Mouse (Mus musculus) liver, adult 2 months (tissue): ENCODE measurements around the gene Gm340. TPM values are rescaled to one million over a fixed set of nuclear protein-coding genes. Genes with fewer than 3 reads are reported as not detected.

Experiments used
- DNase-seq: peaks from one replicate; pipeline ENCODE4 v3.0.0-alpha.2; 2011; ENCODE audit warnings: low read depth, low spot score; ENCODE audit errors: extremely low read depth
- H3K27ac ChIP-seq: fragments of 200-500 bp; replicated peaks from 2 replicates; pipeline ENCODE4 v1.5.1; 2012; ENCODE audit warnings: low read depth, mild to moderate bottlenecking, control low read depth, inconsistent platforms, low read length; ENCODE audit not compliant: insufficient read depth
- H3K27me3 ChIP-seq: fragments of 200-500 bp; 2 replicates; pipeline ENCODE4 v1.6.1; 2012; ENCODE audit warnings: mild to moderate bottlenecking, moderate library complexity, low read length, inconsistent platforms; ENCODE audit not compliant: control insufficient read depth, insufficient read depth
- H3K36me3 ChIP-seq: fragments of 200-500 bp; 2 replicates; pipeline ENCODE4 v1.6.1; 2012; ENCODE audit warnings: low read length, inconsistent platforms; ENCODE audit not compliant: control insufficient read depth, insufficient read depth
- H3K4me1 ChIP-seq: fragments of 200-500 bp; 2 replicates; pipeline ENCODE4 v1.6.1; 2011; ENCODE audit warnings: low read length; ENCODE audit not compliant: control insufficient read depth, insufficient read depth
- H3K4me3 ChIP-seq: fragments of 200-500 bp; 2 replicates; pipeline ENCODE4 v1.5.1; 2011; ENCODE audit warnings: low read depth, mild to moderate bottlenecking, control low read depth, low read length, moderate library complexity; ENCODE audit not compliant: insufficient read depth
- H3K79me2 ChIP-seq: fragments of 200-500 bp; 2 replicates; pipeline ENCODE4 v1.6.1; 2012; ENCODE audit warnings: inconsistent platforms, mild to moderate bottlenecking, low read length, moderate library complexity; ENCODE audit not compliant: control insufficient read depth, insufficient read depth
- H3K9ac ChIP-seq: fragments of 200-500 bp; 2 replicates; pipeline ENCODE4 v1.6.1; 2012; ENCODE audit warnings: low read depth, mild to moderate bottlenecking, control low read depth, inconsistent platforms, low read length
- CTCF ChIP-seq: fragments of 200-500 bp; IDR thresholded peaks from 2 replicates; pipeline ENCODE4 v1.5.1; 2011; ENCODE audit warnings: low read depth, low read length, control low read depth
- POLR2A ChIP-seq: fragments of 200-500 bp; IDR thresholded peaks from 2 replicates; pipeline ENCODE4 v1.6.1; 2011; ENCODE audit warnings: low read length, control low read depth; ENCODE audit not compliant: insufficient read depth; ENCODE audit errors: extremely low read depth
- WGBS: fragments of 180-500 bp; shearing (Covaris S2); methylation state at CpG from one replicate; pipeline ENCODE4 v1.1.7; 2018; 5-methylcytosine and 5-hydroxymethylcytosine counted together
- polyA plus RNA-seq: library from polyadenylated mRNA; depleted of rRNA; stranded (reverse); fragments of >200 nt; gene quantifications from 2 replicates; pipeline ENCODE4 v1.2.3, GENCODE M21; 2012
- total RNA-seq: library from RNA; depleted of rRNA; stranded (reverse); fragments of >200 nt; gene quantifications from 2 replicates; pipeline ENCODE4 v1.2.3, GENCODE M21; 2014

The Gm340 gene
- total and polyA plus RNA-seq, 2 experiments = 0.69 to 3.0 TPM

GRCm38 (mm10) chr19:41587431-41588222 lies 5.5 kb downstream of the Gm340 start:
- H3K9ac ChIP-seq = no peak overlapping the region
- no peaks in the 10 kb centered on the region for H3K4me1 ChIP-seq
- no peak for DNase-seq
- no peaks in the 10 kb centered on the region for H3K79me2 ChIP-seq
- no peaks in the 10 kb centered on the region for H3K27me3 ChIP-seq
- WGBS = 94% methylated on average over 20 of the region's 20 CpGs
- no peak overlapping the region for H3K27ac ChIP-seq
- H3K36me3 ChIP-seq = peaks cover 3% of the 10 kb centered on the region
- TF ChIP-seq POLR2A (no peak), CTCF (no peak)
- no peak overlapping the region for H3K4me3 ChIP-seq

GRCm38 (mm10) chr19:41589026-41589425 lies 6.9 kb downstream of the Gm340 start:
- no peak for DNase-seq
- H3K79me2 ChIP-seq = no peaks in the 10 kb centered on the region
- H3K4me1 ChIP-seq = no peaks in the 10 kb centered on the region
- H3K27ac ChIP-seq = no peak overlapping the region
- no peak overlapping the region for H3K9ac ChIP-seq
- TF ChIP-seq CTCF (no peak), POLR2A (no peak)
- H3K4me3 ChIP-seq = no peak overlapping the region
- WGBS = 93% methylated on average over 7 of the region's 7 CpGs
- no peaks in the 10 kb centered on the region for H3K36me3 ChIP-seq
- no peaks in the 10 kb centered on the region for H3K27me3 ChIP-seq

- Histone ChIP-seq H3K27me3 (no peaks in the 10 kb centered on the region), H3K9ac (no peak overlapping the region), H3K4me3 (no peak overlapping the region), H3K4me1 (no peaks in the 10 kb centered on the region), H3K79me2 (no peaks in the 10 kb centered on the region), H3K27ac (no peak overlapping the region), H3K36me3 (no peaks in the 10 kb centered on the region)
- WGBS = 54% methylated on average over 8 of the region's 8 CpGs
- TF ChIP-seq CTCF (no peak), POLR2A (no peak)
- no peak for DNase-seq
Observed at GRCm38 (mm10) chr19:41589681-41590080, 7.5 kb downstream of the Gm340 start.

DNA sequence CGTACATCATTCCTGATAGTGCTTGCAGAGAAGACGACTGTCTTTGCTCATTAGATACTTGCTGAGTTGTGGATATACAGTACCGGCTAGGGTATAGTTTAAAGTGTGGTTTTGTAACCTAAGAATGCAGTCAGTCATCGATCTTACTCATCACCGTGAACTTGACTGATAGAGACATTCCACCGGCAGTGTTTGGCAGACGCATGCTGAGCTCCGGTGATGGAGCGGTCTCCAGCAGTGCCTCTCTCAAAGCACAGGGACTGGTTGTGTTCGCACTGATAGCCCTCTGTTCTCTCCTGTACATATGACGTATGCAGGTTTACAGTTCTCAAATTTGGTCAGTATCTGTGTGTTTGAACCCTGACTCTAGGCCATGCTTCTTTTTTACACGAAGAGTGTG lies 9.6 kb downstream of the Gm340 start:
- no peak overlapping the region for H3K9ac ChIP-seq
- no peaks in the 10 kb centered on the region for H3K36me3 ChIP-seq
- no peak for DNase-seq
- H3K4me3 ChIP-seq = no peak overlapping the region
- no peaks in the 10 kb centered on the region for H3K4me1 ChIP-seq
- H3K27me3 ChIP-seq = no peaks in the 10 kb centered on the region
- H3K27ac ChIP-seq = no peak overlapping the region
- WGBS = 88% methylated on average over 12 of the region's 12 CpGs
- H3K79me2 ChIP-seq = no peaks in the 10 kb centered on the region
- TF ChIP-seq CTCF (no peak), POLR2A (no peak)

GRCm38 (mm10) chr19:41597170-41597894 lies 15.2 kb downstream of the Gm340 start:
- WGBS = 50% methylated on average over 6 of the region's 6 CpGs

GRCm38 (mm10) chr19:41600647-41601046 lies 18.5 kb downstream of the Gm340 start:
- no peak overlapping the region for H3K9ac ChIP-seq
- no peaks in the 10 kb centered on the region for H3K36me3 ChIP-seq
- H3K79me2 ChIP-seq = no peaks in the 10 kb centered on the region
- H3K4me1 ChIP-seq = peaks cover 2% of the 10 kb centered on the region; the same call in 1 of the 2 replicates
- H3K27ac ChIP-seq = no peak overlapping the region
- no peak for DNase-seq
- H3K27me3 ChIP-seq = no peaks in the 10 kb centered on the region
- H3K4me3 ChIP-seq = no peak overlapping the region
- TF ChIP-seq CTCF (no peak), POLR2A (no peak)
- WGBS = 79% methylated on average over 11 of the region's 11 CpGs

More at GRCm38 (mm10) chr19:41597170-41597894, 15.2 kb downstream of the Gm340 start:
- no peak for TF ChIP-seq CTCF
- no peak for TF ChIP-seq POLR2A
- Histone ChIP-seq H3K4me3 (no peak overlapping the region), H3K4me1 (peaks cover 2% of the 10 kb centered on the region; the same call in 1 of the 2 replicates), H3K27me3 (no peaks in the 10 kb centered on the region), H3K27ac (no peak overlapping the region), H3K9ac (no peak overlapping the region), H3K79me2 (no peaks in the 10 kb centered on the region), H3K36me3 (no peaks in the 10 kb centered on the region)
- DNase-seq = peak; percentile 79
